Mouse (Mus musculus) forebrain, embryonic 12.5 days (tissue): ENCODE results near the gene Nudt22. TPM values are rescaled to one million over a fixed set of nuclear protein-coding genes. Genes with fewer than 3 reads are reported as not detected.

Source experiments
- ATAC-seq: fragments of 200-750 bp; cut with Nextera tagmentation; 2 replicates; pipeline ENCODE4 v1.8.0; 2017; ENCODE audit warnings: moderate TSS enrichment; ENCODE audit not compliant: low FRiP score
- H3K27ac ChIP-seq: fragments of 300-500 bp; sonication (generic); 2 replicates; pipeline ENCODE4 v1.5.1; 2016; ENCODE audit warnings: mild to moderate bottlenecking
- H3K27me3 ChIP-seq: fragments of 300-500 bp; sonication (generic); 2 replicates; pipeline ENCODE4 v1.6.1; 2016; ENCODE audit warnings: mild to moderate bottlenecking
- H3K36me3 ChIP-seq: fragments of 300-500 bp; sonication (generic); replicated peaks from 2 replicates; pipeline ENCODE4 v1.6.1; 2016; ENCODE audit warnings: mild to moderate bottlenecking
- H3K4me1 ChIP-seq: fragments of 300-500 bp; sonication (generic); 2 replicates; pipeline ENCODE4 v1.6.1; 2016
- H3K4me2 ChIP-seq: fragments of 300-500 bp; sonication (generic); 2 replicates; pipeline ENCODE4 v1.6.1; 2016; ENCODE audit warnings: mild to moderate bottlenecking, moderate library complexity
- H3K4me3 ChIP-seq: fragments of 300-500 bp; sonication (generic); replicated peaks from 2 replicates; pipeline ENCODE4 v1.5.1; 2016; ENCODE audit warnings: mild to moderate bottlenecking
- H3K9ac ChIP-seq: fragments of 300-500 bp; sonication (generic); 2 replicates; pipeline ENCODE4 v1.6.1; 2016; ENCODE audit warnings: mild to moderate bottlenecking
- H3K9me3 ChIP-seq: fragments of 300-500 bp; sonication (generic); 2 replicates; pipeline ENCODE4 v1.6.1; 2016
- WGBS: fragments of 180-500 bp; shearing (Covaris S2); methylation state at CpG from one replicate; pipeline ENCODE4 v1.1.7; 2016; 5-methylcytosine and 5-hydroxymethylcytosine counted together
- polyA plus RNA-seq: library from polyadenylated mRNA; unstranded; fragments of >200 nt; fragmentation: Nextera tagmentation; extraction: Ambion mirVana; gene quantifications from 2 replicates; pipeline ENCODE4 v1.2.1, GENCODE M21; 2016

Nudt22 gene
- polyA plus RNA-seq, 1 experiment from 2014 or later = 16.2 TPM

DNA sequence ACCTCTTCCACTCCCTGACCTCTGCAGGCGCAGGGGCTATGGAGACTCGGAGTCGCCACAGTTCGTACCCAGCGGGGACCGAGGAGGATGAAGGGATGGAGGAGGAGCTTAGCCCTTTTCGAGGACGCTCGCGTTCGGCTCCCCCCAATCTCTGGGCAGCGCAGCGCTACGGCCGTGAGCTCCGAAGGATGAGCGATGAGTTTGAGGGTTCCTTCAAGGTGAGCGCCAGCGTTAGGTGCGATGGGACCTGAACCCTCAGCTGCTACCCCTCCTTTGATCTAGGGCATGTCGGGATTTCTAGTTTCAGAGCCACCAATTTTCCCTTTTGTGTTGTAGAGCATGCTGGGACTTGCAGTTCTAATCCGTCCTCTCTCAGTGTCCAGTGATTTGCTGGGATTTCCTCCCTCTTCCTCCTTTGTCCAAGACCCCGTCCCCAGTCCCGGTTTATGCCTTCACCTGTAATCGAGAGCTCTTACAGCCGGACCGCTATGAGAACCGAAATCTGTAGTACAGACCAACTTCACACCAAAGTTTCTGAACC lies 45.2 kb downstream of the Nudt22 start:
- Histone ChIP-seq H3K9ac (peak overlapping the region; percentile 77), H3K4me3 (peak overlapping the region; percentile 60), H3K4me2 (peak overlapping the region; percentile 98), H3K4me1 (peaks cover 18% of the 10 kb centered on the region), H3K36me3 (peaks cover 21% of the 10 kb centered on the region), H3K27me3 (no peaks in the 10 kb centered on the region), H3K9me3 (no peaks in the 10 kb centered on the region), H3K27ac (peak overlapping the region; percentile 98)
- peak; percentile 68 for ATAC-seq
- 0% methylated on average over 28 of the region's 28 CpGs for WGBS

DNA sequence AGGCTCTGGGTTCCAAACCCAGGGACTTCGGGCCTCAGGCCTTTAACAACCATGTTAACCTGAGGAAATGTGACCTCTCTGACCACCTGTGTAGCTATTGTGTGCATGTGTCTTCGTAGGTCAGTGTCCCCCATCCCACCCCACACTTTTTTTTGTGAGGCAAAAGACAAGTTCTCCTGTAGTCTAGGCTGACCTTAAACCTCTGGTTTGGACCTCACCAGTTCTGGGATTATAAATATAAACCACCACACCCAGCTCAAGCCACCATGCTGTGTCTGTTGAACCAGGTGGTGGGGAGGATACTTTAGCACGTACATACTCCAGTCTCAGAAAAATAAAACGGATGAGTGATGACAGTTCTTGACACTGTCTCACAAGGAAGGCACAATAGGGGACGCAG lies 46.0 kb downstream of the Nudt22 start:
- no peaks in the 10 kb centered on the region for H3K27me3 ChIP-seq
- no peaks in the 10 kb centered on the region for H3K9me3 ChIP-seq
- peak overlapping the region; percentile 98; the same call in 1 of the 2 replicates for H3K27ac ChIP-seq

DNA sequence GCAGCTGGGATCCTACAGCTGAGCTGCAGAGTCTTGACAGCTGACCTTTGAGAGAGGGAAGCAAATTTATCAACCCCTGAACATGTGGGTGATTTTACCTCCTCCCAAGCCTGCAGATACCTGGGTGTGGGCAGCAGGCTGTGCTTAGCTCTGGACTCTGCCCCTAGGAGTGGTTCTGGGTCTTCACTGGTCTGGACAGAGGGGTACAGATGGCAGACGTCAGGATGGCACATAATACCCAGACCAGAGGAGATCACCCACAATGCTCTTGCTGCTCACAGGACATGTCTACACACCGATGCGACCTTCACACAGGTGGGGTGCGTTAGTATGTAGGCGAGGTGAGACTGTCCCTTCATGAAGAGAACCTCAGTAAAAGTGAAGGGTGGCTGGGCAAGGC lies 46.4 kb downstream of the Nudt22 start:
- no peak overlapping the region for H3K27ac ChIP-seq
- WGBS = 88% methylated on average over 5 of the region's 5 CpGs
- H3K4me1 ChIP-seq = peaks cover 18% of the 10 kb centered on the region
- H3K9me3 ChIP-seq = no peaks in the 10 kb centered on the region
- 0 out of 2 replicates have a peak overlapping the region, but pooled peaks have one; percentile 60 for H3K4me3 ChIP-seq
- H3K9ac ChIP-seq = no peak overlapping the region
- H3K4me2 ChIP-seq = 0 out of 2 replicates have a peak overlapping the region, but pooled peaks have one; percentile 98
- no peak for ATAC-seq
- H3K36me3 ChIP-seq = 0 out of 2 replicates have a peak, but pooled peaks cover 16% of the 10 kb centered on the region
- no peaks in the 10 kb centered on the region for H3K27me3 ChIP-seq

More for the DNA sequence above, 46.0 kb downstream of the Nudt22 start:
- peak overlapping the region; percentile 77 for H3K9ac ChIP-seq
- H3K4me1 ChIP-seq = peaks cover 18% of the 10 kb centered on the region
- ATAC-seq = no peak
- H3K36me3 ChIP-seq = peaks cover 19% of the 10 kb centered on the region
- 56% methylated on average over 5 of the region's 5 CpGs for WGBS
- H3K4me3 ChIP-seq = peak overlapping the region; percentile 60
- H3K4me2 ChIP-seq = peak overlapping the region; percentile 98

DNA sequence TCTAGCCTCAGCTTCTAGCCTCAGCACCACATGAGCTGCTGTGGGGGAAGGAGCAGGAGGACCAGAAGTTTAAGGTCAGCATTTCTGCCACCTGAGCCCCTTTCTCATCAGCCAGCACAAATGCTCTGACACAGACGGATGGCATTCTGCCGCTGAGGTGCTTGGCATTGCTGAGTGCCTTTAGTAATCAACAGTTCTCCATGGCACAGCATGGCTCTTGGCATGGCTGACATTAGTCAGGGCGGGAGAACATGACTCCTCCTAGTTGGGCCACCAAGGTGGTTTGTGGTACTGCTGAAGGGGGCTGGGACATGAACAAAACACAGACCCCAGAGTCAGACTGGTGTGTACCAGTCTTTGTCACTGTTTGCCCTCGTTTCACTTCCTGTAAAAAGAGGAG lies 47.7 kb downstream of the Nudt22 start:
- Histone ChIP-seq H3K4me2 (no peak overlapping the region), H3K9ac (no peak overlapping the region), H3K4me3 (no peak overlapping the region), H3K4me1 (peaks cover 18% of the 10 kb centered on the region), H3K36me3 (0 out of 2 replicates have a peak, but pooled peaks cover 11% of the 10 kb centered on the region), H3K9me3 (no peaks in the 10 kb centered on the region), H3K27ac (no peak overlapping the region), H3K27me3 (no peaks in the 10 kb centered on the region)
- ATAC-seq = no peak
- 82% methylated on average over 4 of the region's 4 CpGs for WGBS

DNA sequence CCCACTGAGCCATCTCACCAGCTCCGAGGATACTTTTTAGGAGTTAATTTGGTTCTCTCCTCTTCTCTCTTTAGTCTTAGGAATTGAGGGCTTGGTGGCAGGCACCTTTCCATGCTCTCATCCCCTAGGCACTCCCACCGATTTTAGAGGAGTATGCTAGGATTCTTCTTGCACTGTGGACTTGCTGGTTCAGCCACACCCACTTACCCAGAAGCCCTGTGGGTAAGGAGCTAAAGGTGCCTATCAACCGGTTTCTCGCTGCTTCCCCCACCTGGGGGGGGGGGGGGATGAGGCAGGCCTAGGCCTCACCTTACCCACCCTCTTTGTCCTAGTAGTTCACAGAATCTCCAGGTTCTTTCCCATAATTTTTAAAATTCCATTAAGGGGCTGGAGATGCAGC lies 48.2 kb downstream of the Nudt22 start:
- no peak overlapping the region for H3K4me3 ChIP-seq
- no peak overlapping the region for H3K27ac ChIP-seq
- no peaks in the 10 kb centered on the region for H3K9me3 ChIP-seq
- no peak for ATAC-seq
- no peak overlapping the region for H3K9ac ChIP-seq
- H3K27me3 ChIP-seq = no peaks in the 10 kb centered on the region
- H3K36me3 ChIP-seq = 0 out of 2 replicates have a peak, but pooled peaks cover 11% of the 10 kb centered on the region
- peaks cover 19% of the 10 kb centered on the region for H3K4me1 ChIP-seq
- H3K4me2 ChIP-seq = no peak overlapping the region
- WGBS = 69% methylated on average over 4 of the region's 4 CpGs

DNA sequence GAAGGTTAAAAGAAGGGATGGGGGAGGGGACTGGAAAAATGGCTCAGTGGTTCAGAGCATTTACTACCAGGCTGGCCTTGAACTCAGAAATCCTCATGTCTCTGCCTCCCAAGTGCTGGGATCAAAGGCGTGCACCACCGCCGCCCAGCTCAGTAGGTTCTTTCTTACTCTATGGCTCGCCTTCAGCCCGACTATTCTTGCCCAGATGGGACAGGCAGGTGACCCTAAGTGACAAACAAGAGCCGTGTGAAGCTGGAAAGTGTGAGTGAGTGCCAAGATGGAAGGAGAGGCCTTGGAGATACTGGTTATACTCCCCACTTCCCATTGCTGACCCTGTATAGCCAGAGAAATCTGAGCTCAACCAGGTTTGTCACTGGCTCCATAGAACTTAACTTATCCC lies 52.2 kb downstream of the Nudt22 start:
- Histone ChIP-seq H3K9me3 (no peaks in the 10 kb centered on the region), H3K4me2 (no peak overlapping the region), H3K36me3 (0 out of 2 replicates have a peak, but pooled peaks cover 11% of the 10 kb centered on the region), H3K27ac (no peak overlapping the region), H3K4me1 (peaks cover 32% of the 10 kb centered on the region), H3K9ac (no peak overlapping the region), H3K4me3 (no peak overlapping the region), H3K27me3 (no peaks in the 10 kb centered on the region)
- no peak for ATAC-seq
- 95% methylated on average over 6 of the region's 6 CpGs for WGBS

Other genes with a start within 250 kb of the Nudt22 start
- gene Rps6ka4, start 155.5 kb downstream of the Nudt22 start, polyA plus RNA-seq = 6.2 and 8.2 TPM in 2 replicates
- 0.43 and 1.1 TPM in 2 replicates for gene Ccdc88b, start 137.9 kb downstream of the Nudt22 start, polyA plus RNA-seq
- 137 and 138 TPM in 2 replicates for gene Trmt112, start 86.4 kb downstream of the Nudt22 start, polyA plus RNA-seq
- gene Prdx5, start 86.0 kb downstream of the Nudt22 start, polyA plus RNA-seq = 148 and 160 TPM in 2 replicates
- 11.4 and 13.0 TPM in 2 replicates for gene Esrra, start 74.3 kb downstream of the Nudt22 start, polyA plus RNA-seq
- gene Catsperz, start 70.7 kb downstream of the Nudt22 start, polyA plus RNA-seq = 0.27 TPM in 1 of 2 replicates, not detected in the other
- 0.21 TPM in 1 of 2 replicates, not detected in the other for gene Kcnk4, start 61.6 kb downstream of the Nudt22 start, polyA plus RNA-seq
- gene Bad, start 54.3 kb downstream of the Nudt22 start, polyA plus RNA-seq = 62.4 and 65.3 TPM in 2 replicates
- gene Gpr137, start 53.6 kb downstream of the Nudt22 start, polyA plus RNA-seq = 30.9 and 33.1 TPM in 2 replicates
- 237 and 333 TPM in 2 replicates for gene Ppp1r14b, start 21.1 kb downstream of the Nudt22 start, polyA plus RNA-seq
- gene Plcb3, start 19.6 kb downstream of the Nudt22 start, polyA plus RNA-seq = 22.4 and 24.3 TPM in 2 replicates
- gene Fkbp2, start 15.6 kb downstream of the Nudt22 start, polyA plus RNA-seq = 76.9 and 79.8 TPM in 2 replicates
- 40.0 and 42.1 TPM in 2 replicates for gene Vegfb, start 8.5 kb downstream of the Nudt22 start, polyA plus RNA-seq
- gene Dnajc4, start 3.5 kb downstream of the Nudt22 start, polyA plus RNA-seq = 15.0 and 18.8 TPM in 2 replicates
- 11.9 and 13.8 TPM in 2 replicates for gene Trpt1, start within 50 bp of the Nudt22 start, polyA plus RNA-seq
- gene Fermt3, start 23.4 kb upstream of the Nudt22 start, polyA plus RNA-seq = 4.7 and 5.1 TPM in 2 replicates
- 324 and 357 TPM in 2 replicates for gene Stip1, start 43.9 kb upstream of the Nudt22 start, polyA plus RNA-seq
- 4.4 and 5.3 TPM in 2 replicates for gene Macrod1, start 60.7 kb upstream of the Nudt22 start, polyA plus RNA-seq
- gene Flrt1, start 109.6 kb upstream of the Nudt22 start, polyA plus RNA-seq = 7.3 and 8.0 TPM in 2 replicates
- gene Otub1, start 210.2 kb upstream of the Nudt22 start, polyA plus RNA-seq = 220 and 238 TPM in 2 replicates
- 781 and 789 TPM in 2 replicates for gene Cox8a, start 221.5 kb upstream of the Nudt22 start, polyA plus RNA-seq
- gene Naa40, start 245.1 kb upstream of the Nudt22 start, polyA plus RNA-seq = 90.0 and 92.2 TPM in 2 replicates